ENCODE assay signal across 13 mouse cellular contexts in genomic region chr10:94546617-94547016, GRCm38 (mm10).
DNase-seq lines count a peak whose midpoint lies in the region; ATAC-seq and TF ChIP-seq lines count a peak whose summit lies in the region.
"Had no signal": no experiment of that assay in that cellular context is flagged by ENCODE, and none has a peak within 500 bp of the region (broad histone marks: within the 10 kb centered on the region; RNA-seq: fewer than 3 reads in every experiment).

No protein-coding gene starts in this region.

- peak overlapping the region; percentile 87; the same call in 1 of the 2 replicates for H3K27ac ChIP-seq in layer of hippocampus, adult 2 months
- H3K27ac ChIP-seq in liver, embryonic 12.5 days, result peak overlapping the region; percentile 70; the same call in 1 of the 2 replicates
- H3K27ac ChIP-seq in stomach, postnatal 0 days (replicated peaks), result peak overlapping the region; percentile 93

- no peak overlapping the region for H3K4me3 ChIP-seq in layer of hippocampus, adult 2 months
- H3K4me3 ChIP-seq in liver, embryonic 12.5 days, result no peak overlapping the region
- H3K4me3 ChIP-seq in stomach, postnatal 0 days (ENCODE audit: low read depth, low read length), result no peak overlapping the region
- H3K4me3 ChIP-seq: heart, embryonic 12.5 days had no signal

- no peak overlapping the region for H3K9ac ChIP-seq in liver, embryonic 12.5 days
- no peak overlapping the region for H3K9ac ChIP-seq in stomach, postnatal 0 days (ENCODE audit: low read length)

- no peak for ATAC-seq in liver, embryonic 12.5 days
- ATAC-seq in stomach, postnatal 0 days (ENCODE audit: low FRiP score, low TSS enrichment), result peak; percentile 68
- ATAC-seq: hindbrain, embryonic 16.5 days had no signal

- no peak for TF ChIP-seq EP300 in stomach, postnatal 0 days (optimal IDR thresholded peaks at IDR 0.05)

- no peak for TF ChIP-seq CTCF in layer of hippocampus, adult 2 months (conservative IDR thresholded peaks at IDR 0.05)
- no peak for TF ChIP-seq CTCF in stomach, postnatal 0 days (IDR thresholded peaks at IDR 0.05; ENCODE audit: low read depth)

- no peaks in the 10 kb centered on the region for H3K27me3 ChIP-seq in liver, embryonic 12.5 days (replicated peaks)
- H3K27me3 ChIP-seq in stomach, postnatal 0 days (ENCODE audit: control insufficient read depth, insufficient read depth, low read length), result no peaks in the 10 kb centered on the region
- H3K27me3 ChIP-seq: heart, embryonic 12.5 days had no signal

- H3K4me1 ChIP-seq in liver, embryonic 12.5 days, result peaks cover 30% of the 10 kb centered on the region
- H3K4me1 ChIP-seq in stomach, postnatal 0 days (replicated peaks; ENCODE audit: control insufficient read depth, insufficient read depth), result peaks cover 7% of the 10 kb centered on the region

- WGBS in liver, embryonic 12.5 days (ENCODE audit: insufficient replicate concordance), result 72% methylated on average over 6 of the region's 6 CpGs
- 62% methylated on average over 6 of the region's 6 CpGs for WGBS in stomach, postnatal 0 days

- peaks cover under 1% of the 10 kb centered on the region for H3K9me3 ChIP-seq in liver, embryonic 12.5 days (replicated peaks)
- no peaks in the 10 kb centered on the region for H3K9me3 ChIP-seq in stomach, postnatal 0 days (ENCODE audit: control insufficient read depth, low read length)

- DNase-seq in layer of hippocampus, adult 2 months (ENCODE audit: low spot score in 2 of 2), result no peak
- no peak for DNase-seq in layer of hippocampus, postnatal 10 days (ENCODE audit: low spot score in 2 of 2)
- DNase-seq in kidney, adult 8-10 months, result peak; percentile 66 to 84
- DNase-seq in stomach, postnatal 0 days (ENCODE audit: low spot score), result peak; percentile 56
- DNase-seq in embryo, embryonic 10.5 days (ENCODE audit: low spot score), result no peak
- no peak for DNase-seq in adrenal gland, adult (ENCODE audit: inconsistent age in 2 of 2, low spot score in 1 of 2)
- DNase-seq: adrenal gland, adult 2 months; layer of hippocampus, postnatal 36 days; lung, adult 18-20 months; thymus, postnatal 14 days had no signal

- no peak overlapping the region for H3K4me2 ChIP-seq in liver, embryonic 12.5 days
- no peak overlapping the region for H3K4me2 ChIP-seq in stomach, postnatal 0 days (replicated peaks; ENCODE audit: low read depth)

- no peaks in the 10 kb centered on the region for H3K36me3 ChIP-seq in liver, embryonic 12.5 days
- no peaks in the 10 kb centered on the region for H3K36me3 ChIP-seq in stomach, postnatal 0 days (ENCODE audit: control insufficient read depth, insufficient read depth, low read length)

Comparison
In these comparisons a context has a peak if more than half of its experiments do, and no peak if none do; other contexts are left out.
1. DNase-seq: peak in kidney, adult 8-10 months (2 of 2) and stomach, postnatal 0 days (single experiment); none in layer of hippocampus, adult 2 months (0 of 2), layer of hippocampus, postnatal 10 days (0 of 2), embryo, embryonic 10.5 days (single experiment) and adrenal gland, adult (0 of 2).
2. Peak in every context shown above with its lines, with median percentiles within 50 percentile points of each other: H3K27ac ChIP-seq.